ENCODE assay signal across 8 mouse cellular contexts in the genomic region with DNA sequence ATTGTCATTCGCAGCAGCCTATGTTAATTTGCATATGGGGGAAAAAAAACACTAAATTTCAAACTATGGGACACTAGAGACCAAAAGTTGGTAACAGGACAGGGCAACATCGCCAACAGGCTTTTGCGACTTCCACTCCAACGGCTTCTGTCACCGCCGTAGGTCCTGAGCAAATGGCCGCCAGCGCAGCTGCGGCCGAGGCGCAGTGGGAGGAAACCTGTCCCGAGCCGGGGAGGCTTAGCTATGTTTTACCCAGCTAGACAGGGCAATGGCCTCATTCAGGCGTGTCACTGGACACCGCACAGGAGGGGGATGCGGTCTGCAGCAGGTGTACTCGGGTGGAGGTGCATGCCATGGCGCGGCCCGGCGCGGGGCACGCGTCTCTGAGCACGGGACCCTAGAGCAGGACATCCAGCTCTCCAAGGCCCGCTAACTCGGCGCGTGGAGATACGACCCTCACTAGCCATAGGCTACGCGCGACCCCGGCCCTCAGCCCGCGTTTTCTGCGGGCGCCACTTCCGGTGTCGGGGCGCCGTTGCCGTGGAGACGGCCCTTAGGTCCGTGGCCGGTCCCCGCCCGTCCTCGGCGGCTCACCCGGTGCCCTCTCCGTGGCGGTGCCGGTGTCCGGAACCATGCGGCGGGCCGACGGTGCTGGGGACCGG. TPM values are rescaled to one million over a fixed set of nuclear protein-coding genes. Genes with fewer than 3 reads are reported as not detected.
DNase-seq lines count a peak whose midpoint lies in the region; ATAC-seq lines count a peak whose summit lies in the region.

No protein-coding gene starts in this region.

- no peak for DNase-seq in kidney, postnatal 10 days
- peak; percentile 51 for DNase-seq in Muller cell, postnatal 12 days (ENCODE audit: inconsistent ontology term)
- no peak for DNase-seq in ovary, adult 18-20 months (ENCODE audit: low spot score)
- DNase-seq in left cerebral cortex, adult 8-10 months (ENCODE audit: low spot score in 2 of 2): no peak

- ATAC-seq in kidney, embryonic 14.5 days (ENCODE audit: low FRiP score, low TSS enrichment): peak; percentile 71; the same call in 1 of the 2 replicates
- ATAC-seq in erythroblast, adult 5-6 weeks (replicated peaks; ENCODE audit: low FRiP score, poor library complexity, severe bottlenecking): peak; percentile 42
- ATAC-seq in intestine, embryonic 16.5 days: peak; percentile 79
- peak; percentile 11 for ATAC-seq in megakaryocyte-erythroid progenitor cell, adult 5-6 weeks (replicated peaks; ENCODE audit: low FRiP score, low TSS enrichment, poor library complexity, severe bottlenecking)

- H3K4me1 ChIP-seq in kidney, embryonic 14.5 days (ENCODE audit: control insufficient read depth, insufficient read depth, low read length): peaks cover 15% of the 10 kb centered on the region; the same call in 1 of the 2 replicates
- H3K4me1 ChIP-seq in intestine, embryonic 16.5 days (ENCODE audit: control insufficient read depth, insufficient read depth, low read length): peaks cover 24% of the 10 kb centered on the region

- peaks cover 6% of the 10 kb centered on the region for H3K36me3 ChIP-seq in kidney, embryonic 14.5 days (ENCODE audit: control insufficient read depth, insufficient read depth, low read length)
- H3K36me3 ChIP-seq in intestine, embryonic 16.5 days (ENCODE audit: control insufficient read depth, insufficient read depth, low read length): peaks cover 9% of the 10 kb centered on the region; the same call in 1 of the 2 replicates

- H3K27me3 ChIP-seq in kidney, embryonic 14.5 days (ENCODE audit: control insufficient read depth, insufficient read depth, low read length): no peaks in the 10 kb centered on the region
- H3K27me3 ChIP-seq in intestine, embryonic 16.5 days (replicated peaks; ENCODE audit: control insufficient read depth, insufficient read depth, low read length): no peaks in the 10 kb centered on the region

- peak overlapping the region; percentile 74 for H3K4me2 ChIP-seq in kidney, embryonic 14.5 days (replicated peaks; ENCODE audit: low read depth, low read length)
- H3K4me2 ChIP-seq in intestine, embryonic 16.5 days (ENCODE audit: low read depth, low read length): peak overlapping the region; percentile 70

- H3K9me3 ChIP-seq in kidney, embryonic 14.5 days (ENCODE audit: control insufficient read depth, low read length): no peaks in the 10 kb centered on the region
- H3K9me3 ChIP-seq in intestine, embryonic 16.5 days (ENCODE audit: control insufficient read depth, low read length): 0 out of 2 replicates have a peak, but pooled peaks cover 3% of the 10 kb centered on the region

- peak overlapping the region; percentile 74 for H3K4me3 ChIP-seq in kidney, embryonic 14.5 days (ENCODE audit: low read length)
- H3K4me3 ChIP-seq in intestine, embryonic 16.5 days (ENCODE audit: low read length): peak overlapping the region; percentile 88

- H3K27ac ChIP-seq in kidney, embryonic 14.5 days (ENCODE audit: low read depth, low read length): peak overlapping the region; percentile 92
- peak overlapping the region; percentile 93 for H3K27ac ChIP-seq in intestine, embryonic 16.5 days (ENCODE audit: low read length)

- H3K9ac ChIP-seq in kidney, embryonic 14.5 days (ENCODE audit: low read depth, low read length): peak overlapping the region; percentile 84
- H3K9ac ChIP-seq in intestine, embryonic 16.5 days (ENCODE audit: low read depth, low read length): peak overlapping the region; percentile 90

- under 1% methylated on average over 42 of the region's 60 CpGs for WGBS in kidney, embryonic 14.5 days
- WGBS in intestine, embryonic 16.5 days: under 1% methylated on average over 51 of the region's 60 CpGs

RNA-seq across cellular contexts. Expression of a gene that starts 16.7 kb away (rescaled TPM):
- 3.7 and 6.6 TPM in 2 replicates for polyA plus RNA-seq in kidney, embryonic 14.5 days (2014; fragmentation: Nextera tagmentation; extraction: Ambion mirVana)
- 1.0 TPM in 1 of 2 replicates, not detected in the other for total RNA-seq in erythroblast, adult 5-6 weeks (2015; ENCODE audit: low replicate concordance)
- 0.77 and 3.3 TPM in 2 replicates for total RNA-seq in erythroblast, adult 5-6 weeks (2017; ENCODE audit: low replicate concordance)
- 18.6 and 20.4 TPM in 2 replicates for polyA plus RNA-seq in intestine, embryonic 16.5 days (2015; fragmentation: Nextera tagmentation; extraction: Ambion mirVana)
- 5.2 and 8.5 TPM in 2 replicates for total RNA-seq in megakaryocyte-erythroid progenitor cell, adult 5-6 weeks (2014; fragmentation: Nextera tagmentation)
- 3.8 and 3.9 TPM in 2 replicates for total RNA-seq in megakaryocyte-erythroid progenitor cell, adult 5-6 weeks (2017)
- 10 to 100 TPM; 82.0 to 82.9 (median 82.7) TPM for total RNA-seq in left cerebral cortex, adult 8-10 months (2022)

Comparison
In these comparisons a context has a peak if more than half of its experiments do, and no peak if none do; other contexts are left out.
1. ATAC-seq: peak in every context shown above with its lines; median percentile 79 in intestine, embryonic 16.5 days; 71 in kidney, embryonic 14.5 days; 42 in erythroblast, adult 5-6 weeks; 11 in megakaryocyte-erythroid progenitor cell, adult 5-6 weeks.
2. RNA of a gene that starts 16.7 kb away (total RNA-seq): 82.0 to 82.9 TPM in left cerebral cortex, adult 8-10 months; 3.8 to 8.5 TPM in megakaryocyte-erythroid progenitor cell, adult 5-6 weeks and 0.77 to 3.3 TPM in erythroblast, adult 5-6 weeks; every median in the first group is over 4 times any median in the second.